Mouse (Mus musculus) hindbrain, embryonic 11.5 days (tissue): ENCODE results near the gene Zfp759. TPM values are rescaled to one million over a fixed set of nuclear protein-coding genes. Genes with fewer than 3 reads are reported as not detected.
"Not testable (repeated sequence)": the region's sequence is repeated elsewhere in the genome, so short reads cannot be mapped to it uniquely, and the experiment has no call there.

ENCODE experiments used
- ATAC-seq: fragments of 200-750 bp; cut with Nextera tagmentation; 2 replicates; pipeline ENCODE4 v1.8.0; 2017; ENCODE audit warnings: mild to moderate bottlenecking, moderate TSS enrichment, moderate library complexity; ENCODE audit not compliant: low FRiP score
- DNase-seq: peaks from one replicate; pipeline ENCODE4 v3.0.0-alpha.2; 2015; ENCODE audit warnings: low spot score
- H3K27ac ChIP-seq: fragments of 300-500 bp; sonication (generic); 2 replicates; pipeline ENCODE4 v1.5.1; 2014; ENCODE audit warnings: mild to moderate bottlenecking, low read depth, low read length
- H3K27me3 ChIP-seq: fragments of 300-500 bp; sonication (generic); 2 replicates; pipeline ENCODE4 v1.6.1; 2014; ENCODE audit warnings: mild to moderate bottlenecking, low read length, moderate library complexity, mixed read lengths; ENCODE audit not compliant: control insufficient read depth, insufficient read depth
- H3K36me3 ChIP-seq: fragments of 300-500 bp; sonication (generic); 2 replicates; pipeline ENCODE4 v1.6.1; 2014; ENCODE audit warnings: mild to moderate bottlenecking, low read length, moderate library complexity, mixed read lengths; ENCODE audit not compliant: control insufficient read depth, insufficient read depth
- H3K4me1 ChIP-seq: fragments of 300-500 bp; sonication (generic); replicated peaks from 2 replicates; pipeline ENCODE4 v1.6.1; 2014; ENCODE audit warnings: low read length, mixed read lengths; ENCODE audit not compliant: control insufficient read depth, insufficient read depth
- H3K4me2 ChIP-seq: fragments of 300-500 bp; sonication (generic); replicated peaks from 2 replicates; pipeline ENCODE4 v1.6.1; 2014; ENCODE audit warnings: mild to moderate bottlenecking, low read depth, low read length
- H3K4me3 ChIP-seq: fragments of 300-500 bp; sonication (generic); 2 replicates; pipeline ENCODE4 v1.5.1; 2014; ENCODE audit warnings: low read depth, low read length
- H3K9ac ChIP-seq: fragments of 300-500 bp; sonication (generic); 2 replicates; pipeline ENCODE4 v1.6.1; 2014; ENCODE audit warnings: low read depth, low read length
- H3K9me3 ChIP-seq: fragments of 300-500 bp; sonication (generic); 2 replicates; pipeline ENCODE4 v1.6.1; 2016; ENCODE audit warnings: low read length; ENCODE audit not compliant: control insufficient read depth
- WGBS: fragments of 180-500 bp; shearing (Covaris S2); extraction: QIAGEN DNeasy Blood & Tissue Kit; methylation state at CpG from one replicate; pipeline ENCODE4 v1.1.7; 2014; 5-methylcytosine and 5-hydroxymethylcytosine counted together
- polyA plus RNA-seq: library from polyadenylated mRNA; unstranded; fragments of >200 nt; fragmentation: Nextera tagmentation; extraction: Ambion mirVana; gene quantifications from 2 replicates; pipeline ENCODE4 v1.2.1, GENCODE M21; 2014

The Zfp759 gene
- polyA plus RNA-seq, 1 experiment from 2014 or later = 3.3 TPM

- no peak overlapping the region for H3K9ac ChIP-seq
- WGBS = 6% methylated on average over 9 of the region's 9 CpGs
- no peaks in the 10 kb centered on the region for H3K36me3 ChIP-seq
- no peaks in the 10 kb centered on the region for H3K4me1 ChIP-seq
- no peak overlapping the region for H3K27ac ChIP-seq
- H3K4me3 ChIP-seq = peak overlapping the region; percentile 52
- ATAC-seq = peak; percentile 59
- no peak for DNase-seq
- H3K9me3 ChIP-seq = no peaks in the 10 kb centered on the region
- no peaks in the 10 kb centered on the region for H3K27me3 ChIP-seq
- 0 out of 2 replicates have a peak overlapping the region, but pooled peaks have one; percentile 2 for H3K4me2 ChIP-seq
These were observed 12.6 kb upstream of the Zfp759 start for GRCm38 (mm10) chr13:67108821-67109206.

GRCm38 (mm10) chr13:67112096-67112495, 9.4 kb upstream of the Zfp759 start:
- Histone ChIP-seq H3K4me1 (no peaks in the 10 kb centered on the region), H3K4me3 (no peak overlapping the region), H3K27ac (no peak overlapping the region), H3K9ac (no peak overlapping the region), H3K27me3 (no peaks in the 10 kb centered on the region), H3K4me2 (no peak overlapping the region), H3K9me3 (no peaks in the 10 kb centered on the region), H3K36me3 (no peaks in the 10 kb centered on the region)
- DNase-seq (no peak), ATAC-seq (no peak)
- 87% methylated on average over 12 of the region's 12 CpGs for WGBS

GRCm38 (mm10) chr13:67113287-67113686, 8.2 kb upstream of the Zfp759 start:
- Histone ChIP-seq H3K36me3 (no peaks in the 10 kb centered on the region), H3K4me1 (no peaks in the 10 kb centered on the region), H3K9me3 (no peaks in the 10 kb centered on the region), H3K4me2 (no peak overlapping the region), H3K27ac (no peak overlapping the region), H3K4me3 (no peak overlapping the region), H3K27me3 (no peaks in the 10 kb centered on the region), H3K9ac (no peak overlapping the region)
- DNase-seq (no peak), ATAC-seq (no peak)
- 79% methylated on average over 2 of the region's 2 CpGs for WGBS

DNA sequence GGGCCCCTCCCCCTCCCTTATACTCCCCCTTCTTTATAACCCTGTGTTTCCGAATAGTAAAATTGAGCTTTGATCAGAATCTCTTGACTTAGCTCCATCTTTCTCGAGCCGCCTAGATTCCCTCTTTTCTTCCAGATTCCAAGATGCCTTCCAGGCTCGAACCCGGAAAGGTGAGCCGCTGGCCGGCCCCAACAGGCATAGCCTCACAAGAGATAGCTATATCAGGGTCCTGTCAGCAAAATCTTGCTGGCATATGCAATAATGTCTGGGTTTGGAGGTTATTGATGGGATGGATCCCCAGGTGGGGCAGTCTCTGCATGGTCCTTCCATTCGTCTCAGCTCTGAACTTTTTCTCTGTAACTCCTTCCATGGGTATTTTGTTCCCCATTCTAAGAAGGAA, 5.3 kb upstream of the Zfp759 start, which contains the start of gene Rslcan18:
Gene Rslcan18, minus strand, starts transcription at position 101 of the 400 bp plus-strand sequence.
- ATAC-seq, H3K36me3 ChIP-seq, H3K27me3 ChIP-seq, H3K4me3 ChIP-seq, H3K9ac ChIP-seq, H3K4me1 ChIP-seq, H3K27ac ChIP-seq, H3K4me2 ChIP-seq, H3K9me3 ChIP-seq, DNase-seq: not testable (repeated sequence)
- 90% methylated on average over 8 of the region's 8 CpGs for WGBS

- 74% methylated on average over 1 of the region's 1 CpGs for WGBS
- no peak overlapping the region for H3K9ac ChIP-seq
- H3K27ac ChIP-seq = no peak overlapping the region
- no peak overlapping the region for H3K4me2 ChIP-seq
- H3K4me3 ChIP-seq = no peak overlapping the region
- ATAC-seq = no peak
- H3K27me3 ChIP-seq = no peaks in the 10 kb centered on the region
- no peak for DNase-seq
- no peaks in the 10 kb centered on the region for H3K36me3 ChIP-seq
- H3K9me3 ChIP-seq = no peaks in the 10 kb centered on the region
- H3K4me1 ChIP-seq = no peaks in the 10 kb centered on the region
These were observed 3.0 kb downstream of the Zfp759 start for GRCm38 (mm10) chr13:67124460-67124859.

DNA sequence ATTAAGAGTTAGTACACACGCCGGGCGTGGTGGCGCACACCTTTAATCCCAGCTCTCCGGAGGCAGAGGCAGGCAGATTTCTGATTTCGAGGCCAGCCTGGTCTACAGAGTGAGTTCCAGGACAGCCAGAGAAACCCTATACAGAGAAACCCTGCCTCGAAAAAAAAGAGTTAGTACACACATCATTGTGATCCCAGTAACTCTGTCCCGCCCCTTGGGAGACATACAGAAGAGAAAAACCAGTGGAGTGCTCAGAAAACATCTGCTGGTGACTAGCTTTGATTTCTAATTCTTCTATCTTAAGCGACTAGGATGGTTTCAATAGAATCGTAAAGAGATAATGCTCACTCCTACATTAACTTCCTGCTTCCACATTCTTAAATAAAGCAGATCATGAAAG, 6.0 kb downstream of the Zfp759 start:
- peak; percentile 28 for ATAC-seq
- H3K9ac ChIP-seq, H3K27me3 ChIP-seq, DNase-seq, H3K4me3 ChIP-seq, H3K9me3 ChIP-seq, H3K4me2 ChIP-seq, H3K4me1 ChIP-seq, H3K27ac ChIP-seq, H3K36me3 ChIP-seq: not testable (repeated sequence)
- WGBS = 76% methylated on average over 10 of the region's 10 CpGs

DNA sequence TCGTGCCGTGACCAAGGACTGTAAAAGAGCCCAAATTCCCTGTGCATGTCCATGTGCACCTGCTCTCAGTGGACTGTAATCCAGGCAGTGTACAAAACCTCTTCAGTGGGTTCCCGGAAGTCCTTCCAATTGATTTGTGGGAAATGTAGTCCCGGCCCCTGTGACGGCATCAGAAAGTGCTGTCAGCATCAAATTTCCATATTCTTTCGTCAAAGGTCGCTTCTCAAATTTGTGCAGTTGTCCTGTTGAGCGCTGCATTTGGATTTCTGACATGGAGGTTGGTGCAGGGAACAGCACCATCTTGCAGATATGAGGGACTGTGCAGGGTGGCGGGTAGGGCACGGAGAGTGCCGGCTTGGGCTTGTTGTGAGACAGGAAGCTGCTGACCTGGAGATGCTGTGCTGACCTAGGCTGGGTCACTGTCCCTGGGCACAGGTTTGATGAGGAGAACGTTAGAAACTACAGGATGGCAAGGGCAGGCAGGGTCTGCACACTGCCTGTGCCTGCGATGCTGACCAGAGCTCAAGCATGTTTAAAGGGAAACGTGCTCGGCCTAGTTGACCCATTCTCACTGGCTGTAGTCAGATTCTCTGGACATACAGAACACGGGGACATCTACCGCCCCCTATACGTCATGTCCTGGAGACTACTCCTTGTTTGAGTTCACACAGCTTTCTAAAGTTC, 6.7 kb downstream of the Zfp759 start:
- Histone ChIP-seq H3K27ac (0 out of 2 replicates have a peak overlapping the region, but pooled peaks have one; percentile 30), H3K4me1 (no peaks in the 10 kb centered on the region), H3K9ac (peak overlapping the region; percentile 71), H3K36me3 (no peaks in the 10 kb centered on the region), H3K4me2 (peak overlapping the region; percentile 52), H3K27me3 (no peaks in the 10 kb centered on the region), H3K9me3 (no peaks in the 10 kb centered on the region), H3K4me3 (peak overlapping the region; percentile 68)
- 1% methylated on average over 18 of the region's 18 CpGs for WGBS
- peak; percentile 98 for ATAC-seq
- DNase-seq = peak; percentile 90

DNA sequence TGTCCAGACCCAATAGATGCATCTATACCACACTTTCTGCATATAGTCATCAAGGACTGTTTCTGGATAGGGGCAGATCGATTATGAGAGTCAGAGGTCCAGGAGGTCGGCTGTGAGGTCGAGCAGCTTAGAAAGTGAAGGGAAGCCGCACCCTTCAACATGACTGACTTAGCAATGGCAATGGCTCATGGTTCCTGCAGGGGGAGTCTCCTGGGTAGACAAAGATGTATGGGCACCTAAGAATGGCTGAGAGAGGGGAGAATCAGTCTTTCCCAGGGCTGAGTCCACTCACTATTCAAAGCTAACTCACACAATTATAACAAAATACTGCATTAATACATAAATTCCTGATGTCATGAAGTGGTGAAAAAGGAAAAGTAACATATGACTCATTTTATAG, 44.7 kb downstream of the Zfp759 start:
- H3K27me3 ChIP-seq, H3K36me3 ChIP-seq, DNase-seq, H3K9ac ChIP-seq, H3K4me3 ChIP-seq, H3K9me3 ChIP-seq, ATAC-seq, H3K4me2 ChIP-seq, H3K4me1 ChIP-seq, H3K27ac ChIP-seq: not testable (repeated sequence)
- WGBS = 68% methylated on average over 4 of the region's 4 CpGs

DNA sequence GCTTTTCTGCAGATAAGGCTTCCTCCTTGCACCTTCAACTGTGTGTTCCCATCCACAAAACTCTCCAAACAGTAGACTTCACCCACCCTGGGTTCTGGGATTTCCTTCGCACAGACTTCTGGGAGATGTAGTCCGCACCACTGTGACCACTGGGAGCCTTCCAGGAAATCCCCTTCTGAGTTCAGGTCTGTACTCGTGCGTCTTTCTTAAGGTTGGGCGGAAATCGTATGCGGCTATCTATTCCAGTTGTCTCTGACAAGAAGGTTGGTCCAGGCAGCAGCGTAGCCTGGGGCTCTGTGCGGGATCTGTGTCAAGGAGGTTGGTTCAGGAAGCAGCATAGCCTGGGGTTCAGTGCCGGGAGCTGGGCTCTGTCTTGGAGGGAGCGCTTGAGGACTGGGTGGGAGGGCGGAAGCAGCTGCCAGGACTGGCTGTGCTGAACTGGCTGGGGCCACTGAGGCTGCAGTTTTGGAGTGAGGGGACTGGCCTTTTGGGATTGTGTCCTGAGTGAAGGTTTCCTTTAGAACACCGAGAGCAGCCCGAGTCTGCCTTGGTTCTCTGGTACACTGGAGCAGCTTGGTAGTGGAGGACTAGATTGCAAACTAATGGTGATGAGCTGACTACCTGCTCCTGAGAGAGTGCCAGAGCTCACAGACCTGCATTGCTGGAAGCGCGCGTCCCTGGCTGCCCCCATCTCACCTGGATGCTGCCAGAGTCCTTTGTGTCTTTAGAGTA, 51.7 kb downstream of the Zfp759 start, which contains the start of gene Rsl1:
Gene Rsl1, plus strand, starts transcription at position 192 of the 732 bp plus-strand sequence.
- not testable (repeated sequence) for H3K36me3 ChIP-seq

More for the DNA sequence above, 51.7 kb downstream of the Zfp759 start, which contains the start of gene Rsl1:
- Histone ChIP-seq H3K9ac (peak within 1 kb of the TSS; percentile 58), H3K4me3 (peak within 1 kb of the TSS; percentile 51), H3K4me2 (peak within 1 kb of the TSS; percentile 39)
- DNase-seq = peak; percentile 70
- H3K4me1 ChIP-seq, H3K27me3 ChIP-seq, H3K27ac ChIP-seq, H3K9me3 ChIP-seq: not testable (repeated sequence)
- ATAC-seq = peak; percentile 98
- 0% methylated on average over 17 of the region's 17 CpGs for WGBS
